Mouse (Mus musculus) intestine, embryonic 15.5 days (tissue): ENCODE results near the gene Cnot6. TPM values are rescaled to one million over a fixed set of nuclear protein-coding genes. Genes with fewer than 3 reads are reported as not detected.

Experiments used
- polyA plus RNA-seq: library from polyadenylated mRNA; unstranded; fragments of >200 nt; fragmentation: Nextera tagmentation; extraction: Ambion mirVana; gene quantifications from 2 replicates; pipeline ENCODE4 v1.2.1, GENCODE M21; 2015

Gene Cnot6
- polyA plus RNA-seq, 1 experiment from 2014 or later: 47.5 TPM

Other genes starting within 250 kb of the Cnot6 start
- not detected in 2 replicates for gene Olfr1386, start 247.7 kb downstream of the Cnot6 start, polyA plus RNA-seq
- not detected in 2 replicates for gene Olfr1385, start 223.7 kb downstream of the Cnot6 start, polyA plus RNA-seq
- gene Olfr1384, start 206.0 kb downstream of the Cnot6 start, polyA plus RNA-seq: not detected in 2 replicates
- gene Olfr1383, start 193.1 kb downstream of the Cnot6 start, polyA plus RNA-seq: not detected in 2 replicates
- not detected in 2 replicates for gene Olfr1382, start 184.5 kb downstream of the Cnot6 start, polyA plus RNA-seq
- not detected in 2 replicates for gene Olfr1381, start 169.3 kb downstream of the Cnot6 start, polyA plus RNA-seq
- gene Olfr1380, start 155.8 kb downstream of the Cnot6 start, polyA plus RNA-seq: not detected in 2 replicates
- gene Flt4, start 103.5 kb downstream of the Cnot6 start, polyA plus RNA-seq: 4.5 TPM in 2 replicates
- not detected in 2 replicates for gene Scgb3a1, start 49.1 kb downstream of the Cnot6 start, polyA plus RNA-seq
- gene Gfpt2, start 81.5 kb upstream of the Cnot6 start, polyA plus RNA-seq: 6.5 and 6.7 TPM in 2 replicates
- 29.9 and 32.1 TPM in 2 replicates for gene Mapk9, start 134.0 kb upstream of the Cnot6 start, polyA plus RNA-seq
- gene Rasgef1c, start 189.1 kb upstream of the Cnot6 start, polyA plus RNA-seq: 0.36 and 0.43 TPM in 2 replicates